Mouse (Mus musculus): ENCODE measurements around the gene Mfng. TPM values are rescaled to one million over a fixed set of nuclear protein-coding genes. Genes with fewer than 3 reads are reported as not detected.

The Mfng gene
- polyA plus RNA-seq, 1 experiment from 2014 or later: 15.1 TPM

DNA sequence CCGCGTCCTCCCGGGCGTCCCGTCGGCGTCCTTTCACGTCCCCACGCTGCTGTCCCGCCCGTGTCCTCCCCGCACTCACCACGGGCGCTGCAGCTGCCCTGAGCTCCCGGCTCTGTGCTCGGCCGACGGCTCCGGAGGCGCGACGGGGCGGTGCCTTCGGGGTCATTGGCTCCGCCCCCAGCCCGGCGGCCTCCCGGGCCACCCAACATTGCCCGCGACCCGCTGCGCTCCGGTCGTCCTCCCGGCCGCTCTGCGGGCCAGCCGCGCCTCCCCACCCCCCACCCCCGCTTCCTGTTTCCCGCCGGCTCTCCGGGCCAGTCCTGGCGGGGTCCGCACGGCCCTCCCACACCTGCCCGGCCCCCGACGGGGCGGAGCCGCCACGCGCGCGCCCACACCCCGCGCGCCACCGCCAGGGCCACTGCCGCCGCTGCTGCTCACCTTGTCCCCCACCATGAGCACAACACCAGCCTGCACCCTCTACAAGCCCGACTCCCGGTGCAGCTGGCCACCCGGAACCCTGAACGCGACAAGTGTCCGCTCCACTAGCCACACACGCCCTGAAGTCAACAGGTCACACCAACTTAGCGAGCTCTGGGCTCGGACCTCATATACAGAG lies 29.6 kb upstream of the Mfng start, which contains the start of gene Card10:
TSS of gene Card10 (minus strand) at position 267 of the 616 bp plus-strand sequence.
- WGBS: 1% methylated on average over 70 of the region's 70 CpGs
- no peak for ATAC-seq (ENCODE audit: insufficient number of reproducible peaks, low FRiP score, low TSS enrichment, low read depth)
- Histone ChIP-seq H3K4me3 (peak within 1 kb of the TSS; percentile 59), H3K27me3 (peaks cover 92% of the 10 kb centered on the region), H3K9me3 (no peaks in the 10 kb centered on the region), H3K4me1 (peaks cover 42% of the 10 kb centered on the region), H3K9ac (peak within 1 kb of the TSS; percentile 47), H3K4me2 (peak within 1 kb of the TSS; percentile 91), H3K36me3 (no peaks in the 10 kb centered on the region), H3K27ac (0 out of 2 replicates have a peak within 1 kb of the TSS, but pooled peaks have one; percentile 11)

- H3K27ac ChIP-seq: 0 out of 2 replicates have a peak overlapping the region, but pooled peaks have one; percentile 11
These were observed 28.9 kb upstream of the Mfng start for GRCm38 (mm10) chr15:78801971-78802741.

GRCm38 (mm10) chr15:78801571-78801970 lies 28.3 kb upstream of the Mfng start:
- no peak for ATAC-seq (ENCODE audit: insufficient number of reproducible peaks, low FRiP score, low TSS enrichment, low read depth)
- Histone ChIP-seq H3K27ac (no peak overlapping the region), H3K4me1 (peaks cover 39% of the 10 kb centered on the region), H3K36me3 (no peaks in the 10 kb centered on the region), H3K4me2 (peak overlapping the region; percentile 91), H3K27me3 (peaks cover 91% of the 10 kb centered on the region), H3K9me3 (no peaks in the 10 kb centered on the region), H3K9ac (no peak overlapping the region), H3K4me3 (peak overlapping the region; percentile 59)
- 59% methylated on average over 9 of the region's 9 CpGs for WGBS

More at GRCm38 (mm10) chr15:78801971-78802741, 28.9 kb upstream of the Mfng start:
- no peaks in the 10 kb centered on the region for H3K9me3 ChIP-seq
- H3K36me3 ChIP-seq: no peaks in the 10 kb centered on the region
- H3K9ac ChIP-seq: peak overlapping the region; percentile 47
- ATAC-seq (ENCODE audit: insufficient number of reproducible peaks, low FRiP score, low TSS enrichment, low read depth): no peak
- H3K4me2 ChIP-seq: peak overlapping the region; percentile 91
- H3K4me3 ChIP-seq: peak overlapping the region; percentile 59
- H3K4me1 ChIP-seq: peaks cover 40% of the 10 kb centered on the region
- peaks cover 92% of the 10 kb centered on the region for H3K27me3 ChIP-seq
- 4% methylated on average over 67 of the region's 67 CpGs for WGBS

- Histone ChIP-seq H3K27me3 (peaks cover 94% of the 10 kb centered on the region), H3K27ac (no peak overlapping the region), H3K4me2 (no peak overlapping the region), H3K4me3 (no peak overlapping the region), H3K9me3 (no peaks in the 10 kb centered on the region), H3K4me1 (peaks cover 48% of the 10 kb centered on the region), H3K36me3 (no peaks in the 10 kb centered on the region), H3K9ac (no peak overlapping the region)
- no peak for ATAC-seq (ENCODE audit: insufficient number of reproducible peaks, low FRiP score, low TSS enrichment, low read depth)
- 27% methylated on average over 21 of the region's 21 CpGs for WGBS
These were observed 25.8 kb upstream of the Mfng start for GRCm38 (mm10) chr15:78799029-78799428.

DNA sequence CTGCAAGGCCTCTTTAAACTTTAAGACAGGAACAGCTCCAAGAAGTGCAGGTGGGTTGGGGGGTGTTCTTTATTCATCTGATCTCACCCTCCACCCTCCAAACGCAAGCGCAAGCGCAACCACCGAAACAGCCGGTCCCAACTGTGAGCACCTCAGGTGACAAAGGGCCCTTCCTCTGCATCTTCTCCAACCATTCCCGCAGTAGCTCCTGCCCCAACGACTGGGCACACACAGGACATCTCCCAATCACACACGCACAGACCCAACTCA lies 23.7 kb upstream of the Mfng start:
- H3K9me3 ChIP-seq: no peaks in the 10 kb centered on the region
- ATAC-seq (ENCODE audit: insufficient number of reproducible peaks, low FRiP score, low TSS enrichment, low read depth): no peak
- H3K9ac ChIP-seq: no peak overlapping the region
- H3K4me3 ChIP-seq: no peak overlapping the region
- H3K4me1 ChIP-seq: peaks cover 30% of the 10 kb centered on the region
- 37% methylated on average over 8 of the region's 8 CpGs for WGBS
- peaks cover 91% of the 10 kb centered on the region for H3K27me3 ChIP-seq
- H3K36me3 ChIP-seq: no peaks in the 10 kb centered on the region
- no peak overlapping the region for H3K27ac ChIP-seq
- H3K4me2 ChIP-seq: no peak overlapping the region

DNA sequence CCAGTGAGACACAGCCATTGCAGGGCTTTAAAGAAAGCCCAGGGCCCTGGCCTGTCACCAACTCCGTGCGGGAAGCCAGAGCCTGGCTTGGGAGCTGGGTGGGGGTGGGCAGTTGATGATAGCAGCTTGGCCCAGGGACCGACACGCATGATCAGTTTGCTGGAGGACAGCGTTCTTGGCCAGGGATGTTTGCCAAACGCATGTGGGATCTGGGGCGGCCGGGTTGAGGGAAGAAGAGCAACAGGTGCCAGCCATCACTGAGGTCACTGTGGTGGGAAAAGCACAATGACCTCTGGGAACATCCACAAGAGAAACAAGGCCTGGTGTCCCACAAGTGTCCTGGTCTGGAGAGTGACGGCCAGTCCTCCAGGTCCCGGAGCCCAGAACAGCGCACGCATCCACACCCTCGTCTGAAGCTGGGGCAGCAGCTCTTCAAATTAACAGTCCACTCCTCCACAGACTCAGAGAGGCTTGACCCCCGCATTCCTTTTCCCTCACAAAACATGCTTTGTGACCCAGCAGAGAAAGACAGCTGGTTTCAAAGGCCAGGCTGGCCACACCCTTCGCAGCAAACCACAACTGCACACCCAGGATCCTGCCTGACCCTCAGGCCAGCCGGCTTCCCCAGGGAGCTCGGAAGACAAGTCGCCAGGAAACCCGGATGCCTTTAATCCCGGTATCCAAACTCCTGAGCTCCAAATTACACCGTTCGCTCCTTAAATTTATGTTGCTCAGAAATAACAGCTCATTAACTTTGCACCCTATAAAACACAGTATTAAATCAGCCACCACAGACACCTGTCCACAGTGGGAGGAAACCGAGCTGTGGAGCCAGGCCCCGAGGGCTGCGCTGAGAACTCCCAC lies 23.2 kb upstream of the Mfng start:
- ATAC-seq (ENCODE audit: insufficient number of reproducible peaks, low FRiP score, low TSS enrichment, low read depth): peak; percentile 64; the same call in 1 of the 2 replicates
- H3K27ac ChIP-seq: no peak overlapping the region
- H3K27me3 ChIP-seq: peaks cover 86% of the 10 kb centered on the region
- no peak overlapping the region for H3K4me2 ChIP-seq
- no peaks in the 10 kb centered on the region for H3K36me3 ChIP-seq
- H3K4me1 ChIP-seq: peaks cover 24% of the 10 kb centered on the region
- no peak overlapping the region for H3K9ac ChIP-seq
- 23% methylated on average over 25 of the region's 25 CpGs for WGBS
- no peaks in the 10 kb centered on the region for H3K9me3 ChIP-seq
- H3K4me3 ChIP-seq: no peak overlapping the region

- H3K4me1 ChIP-seq: peaks cover 28% of the 10 kb centered on the region
- no peak overlapping the region for H3K4me2 ChIP-seq
- no peak overlapping the region for H3K9ac ChIP-seq
- H3K36me3 ChIP-seq: no peaks in the 10 kb centered on the region
- no peaks in the 10 kb centered on the region for H3K9me3 ChIP-seq
- H3K27me3 ChIP-seq: peaks cover 53% of the 10 kb centered on the region
- WGBS: 73% methylated on average over 12 of the region's 12 CpGs
- H3K27ac ChIP-seq: peak overlapping the region; percentile 55
- no peak for ATAC-seq (ENCODE audit: insufficient number of reproducible peaks, low FRiP score, low TSS enrichment, low read depth)
- H3K4me3 ChIP-seq: no peak overlapping the region
These were observed 17.7 kb upstream of the Mfng start for GRCm38 (mm10) chr15:78790990-78791389.

DNA sequence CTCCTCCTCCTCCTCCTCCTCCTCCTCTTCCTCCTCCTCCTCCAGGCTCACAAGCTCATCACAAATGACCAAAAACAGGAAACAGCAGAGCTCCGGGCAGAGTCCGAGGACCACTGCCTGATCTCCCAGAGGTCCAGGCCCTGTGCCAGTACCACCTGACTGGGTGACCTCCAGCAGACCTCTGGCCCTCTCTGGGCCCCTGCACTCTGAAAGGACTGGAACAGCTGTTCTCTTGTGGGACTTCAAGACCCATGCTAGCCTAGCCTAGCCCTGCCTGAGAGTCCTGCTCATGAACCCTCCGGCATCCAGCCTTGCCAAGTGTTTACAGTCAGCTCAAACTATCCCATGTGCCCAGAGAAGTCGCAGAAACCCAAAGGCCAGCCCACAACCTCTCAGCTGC lies 17.2 kb upstream of the Mfng start:
- H3K4me2 ChIP-seq: no peak overlapping the region
- peaks cover 28% of the 10 kb centered on the region for H3K4me1 ChIP-seq
- no peaks in the 10 kb centered on the region for H3K9me3 ChIP-seq
- no peaks in the 10 kb centered on the region for H3K36me3 ChIP-seq
- H3K4me3 ChIP-seq: no peak overlapping the region
- WGBS: 42% methylated on average over 4 of the region's 4 CpGs
- H3K27me3 ChIP-seq: peaks cover 49% of the 10 kb centered on the region
- H3K27ac ChIP-seq: peak overlapping the region; percentile 55
- H3K9ac ChIP-seq: no peak overlapping the region
- no peak; the same call in 1 of the 2 replicates for ATAC-seq (ENCODE audit: insufficient number of reproducible peaks, low FRiP score, low TSS enrichment, low read depth)

DNA sequence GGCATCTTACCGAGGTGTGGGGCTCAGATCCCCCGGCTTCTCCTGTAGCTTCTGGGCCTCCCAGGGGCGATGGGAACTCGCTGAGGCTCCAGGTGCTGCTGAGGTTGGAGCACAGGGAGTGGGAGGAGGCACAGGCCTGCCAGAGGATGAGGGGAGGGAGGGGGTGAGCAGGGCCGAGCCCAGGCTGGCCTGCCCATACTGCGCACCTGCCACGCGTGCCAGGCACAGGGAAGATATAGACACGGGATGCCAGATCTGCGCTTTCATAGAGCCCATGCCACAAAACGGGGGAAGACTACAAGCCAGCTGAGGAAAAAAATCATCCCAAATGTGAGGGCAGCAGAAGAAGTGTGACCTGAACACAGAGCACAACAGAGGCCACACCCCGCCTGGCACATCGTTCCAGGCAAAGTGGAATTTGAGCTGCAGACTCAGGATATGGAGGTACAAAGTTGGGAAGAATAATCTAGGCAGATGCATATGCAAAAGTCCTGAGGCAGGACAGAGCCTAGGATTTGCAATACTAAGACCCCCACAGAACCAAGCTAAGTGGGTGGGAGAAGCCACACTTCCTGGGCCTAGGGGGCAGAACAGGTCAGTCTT lies 16.5 kb upstream of the Mfng start:
- no peak overlapping the region for H3K4me3 ChIP-seq
- H3K4me1 ChIP-seq: peaks cover 24% of the 10 kb centered on the region
- WGBS: 79% methylated on average over 13 of the region's 13 CpGs

GRCm38 (mm10) chr15:78788042-78788441 lies 14.8 kb upstream of the Mfng start:
- Histone ChIP-seq H3K27ac (peak overlapping the region; percentile 27; the same call in 1 of the 2 replicates), H3K27me3 (peaks cover 25% of the 10 kb centered on the region), H3K9me3 (no peaks in the 10 kb centered on the region), H3K4me2 (no peak overlapping the region), H3K36me3 (no peaks in the 10 kb centered on the region), H3K4me3 (no peak overlapping the region), H3K9ac (no peak overlapping the region), H3K4me1 (peaks cover 24% of the 10 kb centered on the region)
- ATAC-seq (ENCODE audit: insufficient number of reproducible peaks, low FRiP score, low TSS enrichment, low read depth): no peak
- 52% methylated on average over 3 of the region's 3 CpGs for WGBS

More for the DNA sequence above, 16.5 kb upstream of the Mfng start:
- ATAC-seq (ENCODE audit: insufficient number of reproducible peaks, low FRiP score, low TSS enrichment, low read depth): no peak
- no peaks in the 10 kb centered on the region for H3K36me3 ChIP-seq
- H3K27ac ChIP-seq: no peak overlapping the region
- H3K27me3 ChIP-seq: peaks cover 42% of the 10 kb centered on the region
- no peak overlapping the region for H3K4me2 ChIP-seq
- H3K9me3 ChIP-seq: no peaks in the 10 kb centered on the region
- H3K9ac ChIP-seq: no peak overlapping the region

GRCm38 (mm10) chr15:78787287-78787856 lies 14.1 kb upstream of the Mfng start:
- H3K36me3 ChIP-seq: no peaks in the 10 kb centered on the region
- peaks cover 21% of the 10 kb centered on the region for H3K27me3 ChIP-seq
- no peak for ATAC-seq (ENCODE audit: insufficient number of reproducible peaks, low FRiP score, low TSS enrichment, low read depth)
- no peak overlapping the region for H3K9ac ChIP-seq
- H3K4me1 ChIP-seq: peaks cover 24% of the 10 kb centered on the region
- 67% methylated on average over 9 of the region's 9 CpGs for WGBS
- H3K9me3 ChIP-seq: no peaks in the 10 kb centered on the region
- H3K27ac ChIP-seq: peak overlapping the region; percentile 18
- no peak overlapping the region for H3K4me2 ChIP-seq
- no peak overlapping the region for H3K4me3 ChIP-seq

Measured in limb, embryonic 15.5 days (tissue).